Mouse (Mus musculus) heart, adult 8-10 months (tissue): ENCODE data around the gene Taar7f. TPM values are rescaled to one million over a fixed set of nuclear protein-coding genes. Genes with fewer than 3 reads are reported as not detected.
A peak's percentile ranks its signal among the peaks of the same experiment; 100 is the strongest.
"Not testable (repeated sequence)": the region's sequence is repeated elsewhere in the genome, so short reads cannot be mapped to it uniquely, and the experiment has no call there.

Experiments used
- DNase-seq: peaks from one replicate; pipeline ENCODE4 v3.0.0; 2022; ENCODE audit warnings: low spot score
- total RNA-seq, 4 experiments: library from RNA; stranded (reverse); gene quantifications; 2 replicates each; pipeline ENCODE4 v1.2.4; 2022

The Taar7f gene
- total RNA-seq, result not detected

- DNase-seq, result no peak
Measured at GRCm38 (mm10) chr10:24049210-24049609, at the start of gene Taar7f. Gene Taar7f (plus strand): TSS chr10:24049510.

GRCm38 (mm10) chr10:23999639-24000038 is 49.7 kb upstream of the Taar7f start, which contains the start of gene Taar7b:
Gene Taar7b (plus strand): TSS chr10:23999939.
- DNase-seq, result no peak

GRCm38 (mm10) chr10:24006442-24006841 is 42.9 kb upstream of the Taar7f start:
- DNase-seq, result no peak

GRCm38 (mm10) chr10:24007034-24007433 is 42.3 kb upstream of the Taar7f start:
- no peak for DNase-seq

GRCm38 (mm10) chr10:24008143-24008542 is 41.2 kb upstream of the Taar7f start:
- no peak for DNase-seq

GRCm38 (mm10) chr10:24026922-24027321 is 22.4 kb upstream of the Taar7f start, which contains the start of gene Taar7d:
Gene Taar7d (plus strand): TSS chr10:24027222.
- no peak for DNase-seq

- DNase-seq, result no peak
Measured at GRCm38 (mm10) chr10:24031347-24031746, 18.0 kb upstream of the Taar7f start.

GRCm38 (mm10) chr10:24037314-24037713 is 12.0 kb upstream of the Taar7f start, which contains the start of gene Taar7e:
Gene Taar7e (plus strand): TSS chr10:24037614.
- no peak for DNase-seq

- DNase-seq, result no peak
Measured at GRCm38 (mm10) chr10:24040120-24040869, 9.0 kb upstream of the Taar7f start.

GRCm38 (mm10) chr10:24052039-24052438 is 2.7 kb downstream of the Taar7f start:
- DNase-seq, result no peak

- DNase-seq, result no peak
Measured at GRCm38 (mm10) chr10:24058986-24059385, 9.7 kb downstream of the Taar7f start.

- DNase-seq, result not testable (repeated sequence)
Measured at GRCm38 (mm10) chr10:24074751-24075150, 25.4 kb downstream of the Taar7f start.

- not testable (repeated sequence) for DNase-seq
Measured at GRCm38 (mm10) chr10:24076200-24076599, 26.9 kb downstream of the Taar7f start, which contains the start of gene Taar8a. Gene Taar8a (plus strand): TSS chr10:24076500.

- DNase-seq, result peak; percentile 6
Measured at GRCm38 (mm10) chr10:24080166-24080565, 30.9 kb downstream of the Taar7f start.

GRCm38 (mm10) chr10:24085936-24086335 is 36.6 kb downstream of the Taar7f start:
- DNase-seq, result no peak

GRCm38 (mm10) chr10:24086555-24086954 is 37.2 kb downstream of the Taar7f start:
- DNase-seq, result no peak

- no peak for DNase-seq
Measured at GRCm38 (mm10) chr10:24087168-24087567, 37.9 kb downstream of the Taar7f start.

- DNase-seq, result no peak
Measured at GRCm38 (mm10) chr10:24092194-24092593, 42.9 kb downstream of the Taar7f start, which contains the start of gene Taar8b. Gene Taar8b (minus strand): TSS chr10:24092294.

- not testable (repeated sequence) for DNase-seq
Measured at GRCm38 (mm10) chr10:24097010-24097409, 47.7 kb downstream of the Taar7f start.
